Mouse (Mus musculus) heart, adult 9 months (tissue): ENCODE measurements around the gene Cited1.
"Not testable (repeated sequence)": the region's sequence is repeated elsewhere in the genome, so short reads cannot be mapped to it uniquely, and the experiment has no call there.

ENCODE experiments used
- DNase-seq, 2 experiments: peaks; one replicate each; pipeline ENCODE4 v3.0.0; 2022; ENCODE audit warnings: low spot score in 2 of 2

The Cited1 gene

GRCm38 (mm10) chrX:102251937-102252860, at the start of gene Cited1:
Cited1 (minus strand) TSS chrX:102252181.
- DNase-seq, result peak; percentile 8 to 19

- DNase-seq, result no peak
These were observed 32.9 kb upstream of the Cited1 start for GRCm38 (mm10) chrX:102284889-102285288.

- DNase-seq, result no peak
These were observed 10.8 kb upstream of the Cited1 start for GRCm38 (mm10) chrX:102262620-102263345.

- no peak for DNase-seq
These were observed 7.8 kb upstream of the Cited1 start for GRCm38 (mm10) chrX:102259772-102260171.

- no peak for DNase-seq
These were observed 1.9 kb upstream of the Cited1 start for GRCm38 (mm10) chrX:102253892-102254291.

- no peak for DNase-seq
These were observed 602 bp downstream of the Cited1 start for GRCm38 (mm10) chrX:102251221-102251936.

GRCm38 (mm10) chrX:102250891-102251170, 1.1 kb downstream of the Cited1 start:
- no peak for DNase-seq

- no peak for DNase-seq
These were observed 1.7 kb downstream of the Cited1 start for GRCm38 (mm10) chrX:102250150-102250890.

- DNase-seq, result no peak
These were observed 7.6 kb downstream of the Cited1 start for GRCm38 (mm10) chrX:102244334-102244733.

GRCm38 (mm10) chrX:102219126-102219525, 32.9 kb downstream of the Cited1 start:
- DNase-seq, result peak in 1 of 2 experiments; percentile 10

- not testable (repeated sequence) for DNase-seq
These were observed 36.6 kb downstream of the Cited1 start for GRCm38 (mm10) chrX:102215356-102215755.
